Mouse (Mus musculus) cerebellum, adult 2 months (tissue): ENCODE data around the gene Rbck1. TPM values are rescaled to one million over a fixed set of nuclear protein-coding genes. Genes with fewer than 3 reads are reported as not detected.

Source experiments
- DNase-seq, 2 experiments: peaks; one replicate each; pipeline ENCODE4 v3.0.0; 2021
- H3K27ac ChIP-seq: fragments of 200-500 bp; 2 replicates; pipeline ENCODE4 v1.5.1; 2012; ENCODE audit warnings: low read length, control low read depth, inconsistent platforms; ENCODE audit not compliant: insufficient read depth
- H3K27me3 ChIP-seq: fragments of 200-500 bp; 2 replicates; pipeline ENCODE4 v1.6.1; 2012; ENCODE audit warnings: inconsistent platforms, mild to moderate bottlenecking, low read length, moderate library complexity; ENCODE audit not compliant: control insufficient read depth, insufficient read depth
- H3K4me1 ChIP-seq: fragments of 200-500 bp; 2 replicates; pipeline ENCODE4 v1.6.1; 2011; ENCODE audit warnings: low read length; ENCODE audit not compliant: control insufficient read depth, insufficient read depth
- H3K4me3 ChIP-seq: fragments of 200-500 bp; replicated peaks from 2 replicates; pipeline ENCODE3; 2011; ENCODE audit warnings: mild to moderate bottlenecking, low read depth, low read length, control low read depth; ENCODE audit not compliant: insufficient read depth
- CTCF ChIP-seq: fragments of 200-500 bp; IDR thresholded peaks from 2 replicates; pipeline ENCODE4 v1.5.1; 2011; ENCODE audit warnings: low read depth, mild to moderate bottlenecking, control low read depth, low read length, moderate library complexity, borderline replicate concordance; ENCODE audit not compliant: insufficient read depth
- POLR2A ChIP-seq: fragments of 200-500 bp; IDR thresholded peaks from 2 replicates; pipeline ENCODE4 v1.6.1; 2011; ENCODE audit warnings: low read length, control low read depth, borderline replicate concordance; ENCODE audit not compliant: insufficient read depth
- WGBS: fragments of 180-500 bp; shearing (Covaris S2); methylation state at CpG from one replicate; pipeline ENCODE4 v1.1.7; 2018; 5-methylcytosine and 5-hydroxymethylcytosine counted together
- polyA plus RNA-seq: library from polyadenylated mRNA; depleted of rRNA; stranded (reverse); fragments of >200 nt; gene quantifications from 2 replicates; pipeline ENCODE4 v1.2.3, GENCODE M21; 2012; rRNA removed

Rbck1 gene
- polyA plus RNA-seq, result 205 and 208 TPM in 2 replicates

DNA sequence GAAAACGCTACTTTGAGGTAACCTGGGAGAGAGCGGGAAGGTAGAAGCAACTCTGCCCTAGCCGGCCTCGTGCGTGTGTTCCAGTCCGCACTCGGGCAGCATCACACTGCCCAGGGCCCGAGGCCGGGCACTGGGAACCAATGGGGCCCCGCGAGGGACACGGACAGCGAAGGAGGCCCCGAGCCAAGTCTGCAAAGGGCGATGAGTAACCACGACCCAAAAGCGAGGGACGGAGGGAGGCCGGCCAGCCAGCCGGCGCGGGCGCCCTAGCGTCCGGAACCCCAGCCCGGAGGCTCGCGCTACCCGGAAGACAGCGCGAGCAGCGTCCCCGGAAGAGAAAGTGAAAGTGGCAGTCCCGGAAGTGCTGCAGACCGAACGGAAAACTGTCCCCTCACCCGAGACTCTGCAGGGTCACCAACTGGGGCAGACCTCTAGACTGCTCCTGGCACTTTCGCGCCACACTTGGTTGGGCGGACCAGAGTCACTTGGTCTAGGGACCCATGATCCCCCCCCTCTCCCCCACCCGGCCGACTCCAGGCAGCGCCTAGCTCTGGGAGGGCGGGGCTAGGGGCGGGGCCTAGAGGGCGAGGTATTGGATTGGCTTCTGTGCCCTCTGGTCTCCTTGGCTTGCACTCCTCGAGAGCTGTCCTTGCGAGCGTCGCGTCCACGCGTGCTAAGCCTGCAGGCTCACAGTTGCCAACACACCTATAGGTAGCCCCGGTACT lies at the start of gene Rbck1:
TSS of gene Rbck1 (minus strand) at position 553 of the 725 bp plus-strand sequence.
- under 1% methylated on average over 54 of the region's 54 CpGs for WGBS
- peak; percentile 92 for TF ChIP-seq POLR2A
- no peak; the same call in 1 of the 2 replicates for TF ChIP-seq CTCF
- peak within 1 kb of the TSS; percentile 64 for H3K27ac ChIP-seq
- no peaks in the 10 kb centered on the region for H3K27me3 ChIP-seq
- peaks cover 3% of the 10 kb centered on the region; the same call in 1 of the 2 replicates for H3K4me1 ChIP-seq
- DNase-seq, result peak; percentile 92 to 93
- H3K4me3 ChIP-seq, result peak within 1 kb of the TSS; percentile 65

DNA sequence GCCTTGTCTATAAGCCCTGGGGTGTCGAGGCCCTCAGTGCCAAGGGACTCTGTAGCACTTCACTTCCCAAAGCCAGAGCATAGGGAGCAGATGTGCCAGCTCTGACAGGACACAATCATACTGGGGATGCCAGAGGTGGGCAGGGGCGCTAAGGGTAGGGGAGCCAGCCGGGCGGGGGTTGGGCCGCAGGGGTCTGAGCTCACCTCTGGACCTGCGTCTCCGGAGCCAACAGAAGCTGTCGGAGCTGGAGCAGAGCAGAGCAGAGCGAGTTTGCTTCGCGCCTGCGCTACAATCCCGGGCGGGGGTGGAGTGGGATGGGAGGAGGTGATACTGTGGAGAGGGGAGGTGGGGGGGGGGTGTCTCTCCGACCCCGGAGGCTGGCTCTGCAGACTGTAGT lies 43.9 kb upstream of the Rbck1 start, which contains the start of gene Nrsn2:
TSS of gene Nrsn2 (minus strand) at position 294 of the 397 bp plus-strand sequence.
- 7% methylated on average over 16 of the region's 16 CpGs for WGBS
- no peak for TF ChIP-seq CTCF
- no peak for TF ChIP-seq POLR2A
- Histone ChIP-seq H3K4me1 (no peaks in the 10 kb centered on the region), H3K27ac (no peak within 1 kb of the TSS), H3K27me3 (no peaks in the 10 kb centered on the region), H3K4me3 (peak within 1 kb of the TSS; percentile 28)
- no peak for DNase-seq

DNA sequence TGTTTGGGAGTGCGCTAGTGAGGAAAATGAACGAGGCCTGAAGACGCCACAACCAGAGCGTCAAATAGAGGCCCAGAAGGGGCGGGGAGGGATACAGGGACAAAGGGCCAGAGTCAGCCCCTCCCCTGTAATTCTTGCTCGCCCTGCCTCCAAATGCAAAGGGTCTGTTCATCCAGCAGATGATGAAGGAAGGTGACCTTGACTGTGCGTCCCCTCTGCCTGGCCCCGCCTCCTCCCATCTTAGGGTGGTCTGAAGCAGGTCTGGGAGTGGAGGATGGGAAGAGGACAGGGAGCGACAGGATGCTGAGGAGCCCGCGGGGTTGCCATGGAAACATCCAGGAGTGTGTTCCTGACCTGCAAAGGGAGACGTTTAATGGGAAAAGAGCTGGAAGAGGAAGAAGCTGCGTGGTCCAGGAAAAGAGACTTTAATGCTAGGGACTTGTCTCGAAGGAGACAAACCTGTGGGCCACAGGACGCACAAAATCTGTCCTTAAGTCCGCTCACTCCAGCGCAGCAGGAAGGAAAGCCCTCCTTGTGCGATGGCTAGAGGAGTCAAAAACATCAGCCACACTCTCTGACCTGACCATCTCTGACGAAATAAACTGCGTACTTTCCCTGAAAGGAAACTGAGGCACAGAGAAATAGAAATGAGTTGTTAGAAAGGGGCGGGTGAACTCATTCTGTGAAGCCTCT lies 43.3 kb upstream of the Rbck1 start:
- no peaks in the 10 kb centered on the region for H3K27me3 ChIP-seq
- peak; percentile 27 to 31 for DNase-seq
- H3K27ac ChIP-seq, result no peak overlapping the region
- peak overlapping the region; percentile 28 for H3K4me3 ChIP-seq
- H3K4me1 ChIP-seq, result no peaks in the 10 kb centered on the region
- WGBS, result 8% methylated on average over 21 of the region's 21 CpGs
- TF ChIP-seq CTCF (no peak), POLR2A (no peak)

DNA sequence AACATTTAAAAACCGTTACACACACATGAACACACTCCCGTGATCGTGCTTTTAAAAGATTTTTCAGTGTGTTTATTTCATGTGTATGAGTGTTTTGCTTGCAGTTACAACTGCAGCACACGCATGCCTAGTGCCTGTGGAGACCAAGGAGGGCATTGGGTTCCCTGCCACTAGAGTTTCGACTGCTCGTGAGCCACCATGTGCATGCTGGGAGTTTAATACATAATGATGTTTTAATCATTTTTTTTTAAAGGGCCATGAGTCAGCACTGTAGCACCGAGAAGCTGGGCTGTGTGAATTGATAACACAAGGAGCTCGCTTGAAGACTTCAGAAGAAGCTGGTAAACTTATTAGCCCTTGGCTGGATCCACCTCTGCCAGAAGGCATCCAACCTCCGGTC lies 41.1 kb upstream of the Rbck1 start:
- DNase-seq, result no peak
- 79% methylated on average over 9 of the region's 9 CpGs for WGBS
- H3K4me1 ChIP-seq, result no peaks in the 10 kb centered on the region
- TF ChIP-seq CTCF (no peak), POLR2A (no peak)
- H3K4me3 ChIP-seq, result no peak overlapping the region
- no peaks in the 10 kb centered on the region for H3K27me3 ChIP-seq
- H3K27ac ChIP-seq, result no peak overlapping the region

DNA sequence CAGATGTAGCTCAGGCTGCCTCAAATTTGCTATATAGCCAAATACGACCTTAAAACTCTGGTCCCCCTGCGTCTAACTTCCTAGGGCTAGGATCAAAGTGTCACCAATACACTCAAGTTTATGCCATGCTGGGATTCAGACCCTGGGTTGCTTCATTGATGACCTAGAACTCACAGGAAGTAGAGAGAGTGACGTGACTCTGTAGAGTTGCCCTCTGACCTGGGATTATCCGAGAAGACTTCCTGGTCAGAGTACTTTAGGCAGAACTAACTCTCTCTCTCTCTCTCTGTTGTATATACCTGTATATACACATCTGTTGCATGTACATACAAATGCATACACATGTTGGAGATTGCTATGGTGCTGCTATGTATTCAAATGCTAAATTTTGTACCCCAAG lies 40.2 kb upstream of the Rbck1 start:
- no peak for TF ChIP-seq CTCF
- TF ChIP-seq POLR2A, result no peak
- no peak for DNase-seq
- 81% methylated on average over 4 of the region's 4 CpGs for WGBS
- Histone ChIP-seq H3K4me3 (no peak overlapping the region), H3K27ac (no peak overlapping the region), H3K27me3 (no peaks in the 10 kb centered on the region), H3K4me1 (no peaks in the 10 kb centered on the region)

DNA sequence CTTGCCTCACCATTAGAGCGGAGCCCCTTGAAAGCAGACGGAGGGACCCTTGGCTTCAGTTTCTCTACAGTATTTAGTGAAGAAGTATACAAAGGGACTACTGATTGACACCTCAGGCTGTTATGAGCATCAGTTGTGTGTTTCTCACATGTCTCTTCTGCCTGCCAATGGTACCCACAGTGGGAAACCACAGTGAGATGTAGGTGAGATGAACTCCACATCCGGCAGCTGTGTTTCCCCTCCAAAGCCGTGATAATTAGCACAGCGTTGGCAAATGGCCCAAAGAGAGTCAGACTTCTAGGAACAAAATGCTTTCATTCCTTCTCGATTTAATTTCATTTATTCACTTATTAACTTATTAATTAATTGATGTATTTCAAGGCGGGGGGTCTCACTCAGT lies 39.7 kb upstream of the Rbck1 start:
- H3K4me3 ChIP-seq, result no peak overlapping the region
- no peaks in the 10 kb centered on the region for H3K27me3 ChIP-seq
- H3K4me1 ChIP-seq, result no peaks in the 10 kb centered on the region
- 63% methylated on average over 7 of the region's 7 CpGs for WGBS
- TF ChIP-seq CTCF (no peak), POLR2A (no peak)
- H3K27ac ChIP-seq, result no peak overlapping the region
- DNase-seq, result no peak

DNA sequence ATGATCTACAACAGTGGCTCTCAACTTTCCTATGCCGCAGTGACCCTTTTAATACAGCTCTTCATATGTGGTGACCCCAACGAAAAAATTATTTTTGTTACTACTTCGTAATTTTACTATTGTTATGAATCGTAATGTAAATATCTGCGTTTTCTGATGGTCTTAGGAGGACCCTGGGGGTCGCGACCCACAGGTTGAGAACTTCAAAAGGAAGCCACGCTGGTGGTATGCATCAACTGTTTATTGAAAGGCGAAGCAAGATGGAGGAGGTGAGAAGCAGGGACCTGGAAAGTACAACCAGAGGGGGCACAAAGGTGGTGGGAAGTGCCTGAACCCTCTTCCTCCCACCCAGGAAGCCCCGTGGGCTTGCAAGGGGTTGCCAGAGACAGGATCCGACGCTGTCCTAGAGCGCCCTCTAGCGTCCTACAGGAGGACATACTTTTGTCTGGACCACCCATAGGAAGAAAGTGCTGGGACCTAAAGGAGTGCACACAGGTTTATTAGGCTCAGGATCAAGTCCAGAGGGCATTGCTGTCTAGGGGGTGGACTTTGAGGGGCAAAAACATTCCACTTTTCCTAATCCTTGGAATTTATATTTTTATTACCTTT lies 36.2 kb upstream of the Rbck1 start:
- DNase-seq, result peak; percentile 37 to 40
- H3K4me3 ChIP-seq, result no peak overlapping the region
- 30% methylated on average over 14 of the region's 14 CpGs for WGBS
- H3K27me3 ChIP-seq, result no peaks in the 10 kb centered on the region
- no peaks in the 10 kb centered on the region for H3K4me1 ChIP-seq
- no peak overlapping the region for H3K27ac ChIP-seq
- TF ChIP-seq CTCF (peak; percentile 90), POLR2A (no peak)
